Mouse (Mus musculus) cerebellum, adult 2 months (tissue): Measurements from ENCODE around the gene Tnc.

Source experiments
- CTCF ChIP-seq: fragments of 200-500 bp; IDR thresholded peaks from 2 replicates; pipeline ENCODE4 v1.5.1; 2011; ENCODE audit warnings: low read depth, mild to moderate bottlenecking, control low read depth, low read length, moderate library complexity, borderline replicate concordance; ENCODE audit not compliant: insufficient read depth
- POLR2A ChIP-seq: fragments of 200-500 bp; IDR thresholded peaks from 2 replicates; pipeline ENCODE4 v1.6.1; 2011; ENCODE audit warnings: low read length, control low read depth, borderline replicate concordance; ENCODE audit not compliant: insufficient read depth

DNA sequence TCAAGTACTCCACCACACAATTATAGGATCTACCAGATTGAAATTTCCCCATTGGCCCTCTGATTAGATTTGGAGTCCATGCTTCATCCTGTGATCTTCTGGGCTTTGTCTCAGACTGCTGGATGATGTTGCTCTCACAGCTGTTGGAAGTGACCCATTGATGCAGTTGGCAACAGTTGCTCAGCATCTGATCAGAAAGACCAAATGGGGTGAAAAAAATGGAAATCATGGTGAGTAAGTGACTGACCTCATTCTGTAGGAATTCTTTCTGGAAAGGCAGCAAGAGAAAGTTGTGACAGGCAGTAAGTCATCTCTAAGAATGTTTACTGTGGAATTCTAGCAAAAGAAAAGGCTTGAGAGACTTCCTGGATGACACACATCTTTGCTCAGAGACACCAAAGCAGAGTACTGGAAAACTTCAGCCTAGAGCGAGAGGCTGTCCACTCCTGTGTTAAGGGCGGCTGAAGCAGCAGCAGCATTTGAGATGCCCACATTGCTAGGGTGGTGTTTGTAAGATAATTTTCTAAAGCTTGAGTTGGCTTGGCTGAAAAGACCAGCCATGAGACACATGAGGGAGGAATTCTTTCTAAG lies 31.3 kb upstream of the Tnc start:
- TF ChIP-seq CTCF (no peak), POLR2A (no peak)
